Mouse (Mus musculus): ENCODE measurements at regions not wholly inside any gene's neighbourhood (a gene's known extent, or its start where the extent isn't known, plus 50 kb on each side); places are given as distances from the start of the nearest gene placed in this dataset.

GRCm38 (mm10) chr16:24143894-24144293 lies 155.2 kb upstream of the Bcl6 start:
- no peak for DNase-seq (ENCODE audit: low spot score)

GRCm38 (mm10) chr16:24142915-24143541 lies 154.4 kb upstream of the Bcl6 start:
- no peak for DNase-seq (ENCODE audit: low spot score)

GRCm38 (mm10) chr16:24139109-24139508 lies 150.5 kb upstream of the Bcl6 start:
- DNase-seq (ENCODE audit: low spot score): no peak

GRCm38 (mm10) chr16:24137266-24138033 lies 148.8 kb upstream of the Bcl6 start:
- no peak for DNase-seq (ENCODE audit: low spot score)

- no peak for DNase-seq (ENCODE audit: low spot score)
Measured at GRCm38 (mm10) chr16:24136483-24137148, 148.0 kb upstream of the Bcl6 start.

- DNase-seq (ENCODE audit: low spot score): no peak
Measured at GRCm38 (mm10) chr16:24135841-24136240, 147.2 kb upstream of the Bcl6 start.

GRCm38 (mm10) chr16:24135351-24135750 lies 146.7 kb upstream of the Bcl6 start:
- no peak for DNase-seq (ENCODE audit: low spot score)

- no peak for DNase-seq (ENCODE audit: low spot score)
Measured at GRCm38 (mm10) chr16:24134486-24135050, 145.9 kb upstream of the Bcl6 start.

GRCm38 (mm10) chr16:24130646-24131045 lies 142.0 kb upstream of the Bcl6 start:
- DNase-seq (ENCODE audit: low spot score): no peak

GRCm38 (mm10) chr16:24129701-24130100 lies 141.0 kb upstream of the Bcl6 start:
- no peak for DNase-seq (ENCODE audit: low spot score)

GRCm38 (mm10) chr16:24128566-24128965 lies 139.9 kb upstream of the Bcl6 start:
- DNase-seq (ENCODE audit: low spot score): no peak

GRCm38 (mm10) chr16:24124766-24125165 lies 136.1 kb upstream of the Bcl6 start:
- no peak for DNase-seq (ENCODE audit: low spot score)

GRCm38 (mm10) chr16:24124083-24124482 lies 135.4 kb upstream of the Bcl6 start:
- no peak for DNase-seq (ENCODE audit: low spot score)

GRCm38 (mm10) chr16:24121633-24122032 lies 133.0 kb upstream of the Bcl6 start:
- no peak for DNase-seq (ENCODE audit: low spot score)

- no peak for DNase-seq (ENCODE audit: low spot score)
Measured at GRCm38 (mm10) chr16:24120836-24121235, 132.2 kb upstream of the Bcl6 start.

GRCm38 (mm10) chr16:24118487-24118886 lies 129.8 kb upstream of the Bcl6 start:
- DNase-seq (ENCODE audit: low spot score): no peak

GRCm38 (mm10) chr16:24102854-24103690 lies 114.4 kb upstream of the Bcl6 start:
- DNase-seq (ENCODE audit: low spot score): no peak

- DNase-seq (ENCODE audit: low spot score): no peak
Measured at GRCm38 (mm10) chr16:24097596-24097995, 108.9 kb upstream of the Bcl6 start.

- DNase-seq (ENCODE audit: low spot score): no peak
Measured at GRCm38 (mm10) chr16:24096076-24096475, 107.4 kb upstream of the Bcl6 start.

- no peak for DNase-seq (ENCODE audit: low spot score)
Measured at GRCm38 (mm10) chr16:24095630-24096029, 107.0 kb upstream of the Bcl6 start.

- DNase-seq (ENCODE audit: low spot score): no peak
Measured at GRCm38 (mm10) chr16:24094566-24094965, 105.9 kb upstream of the Bcl6 start.

- no peak for DNase-seq (ENCODE audit: low spot score)
Measured at GRCm38 (mm10) chr16:24093624-24094023, 105.0 kb upstream of the Bcl6 start.

Data from ovary, postnatal 10 days (tissue).